Mouse (Mus musculus) neural tube, embryonic 13.5 days (tissue): Measurements from ENCODE around the gene Nemf. TPM values are rescaled to one million over a fixed set of nuclear protein-coding genes. Genes with fewer than 3 reads are reported as not detected.
A peak's percentile ranks its signal among the peaks of the same experiment; 100 is the strongest.
"Not testable (repeated sequence)": the region's sequence is repeated elsewhere in the genome, so short reads cannot be mapped to it uniquely, and the experiment has no call there.

Experiments
- ATAC-seq: fragments of 200-750 bp; cut with Nextera tagmentation; 2 replicates; pipeline ENCODE4 v1.8.0; 2017; ENCODE audit warnings: low read depth, mild to moderate bottlenecking, moderate TSS enrichment, moderate library complexity
- H3K27ac ChIP-seq: fragments of 300-500 bp; sonication (generic); replicated peaks from 2 replicates; pipeline ENCODE4 v1.5.1; 2015; ENCODE audit warnings: moderate library complexity, mild to moderate bottlenecking, inconsistent platforms
- H3K27me3 ChIP-seq: fragments of 300-500 bp; sonication (generic); 2 replicates; pipeline ENCODE4 v1.6.1; 2015; ENCODE audit warnings: mild to moderate bottlenecking, inconsistent platforms
- H3K36me3 ChIP-seq: fragments of 300-500 bp; sonication (generic); 2 replicates; pipeline ENCODE4 v1.6.1; 2015; ENCODE audit warnings: mild to moderate bottlenecking, inconsistent platforms
- H3K4me1 ChIP-seq: fragments of 300-500 bp; sonication (generic); replicated peaks from 2 replicates; pipeline ENCODE4 v1.6.1; 2015; ENCODE audit warnings: inconsistent platforms
- H3K4me2 ChIP-seq: fragments of 300-500 bp; sonication (generic); 2 replicates; pipeline ENCODE4 v1.6.1; 2015; ENCODE audit warnings: inconsistent platforms, mild to moderate bottlenecking, moderate library complexity
- H3K4me3 ChIP-seq: fragments of 300-500 bp; sonication (generic); 2 replicates; pipeline ENCODE4 v1.5.1; 2015; ENCODE audit warnings: mild to moderate bottlenecking, inconsistent platforms
- H3K9ac ChIP-seq: fragments of 300-500 bp; sonication (generic); 2 replicates; pipeline ENCODE4 v1.6.1; 2015; ENCODE audit warnings: moderate library complexity, mild to moderate bottlenecking, inconsistent platforms
- H3K9me3 ChIP-seq: fragments of 300-500 bp; sonication (generic); 2 replicates; pipeline ENCODE4 v1.6.1; 2016; ENCODE audit warnings: inconsistent platforms
- WGBS: fragments of 180-500 bp; shearing (Covaris S2); methylation state at CpG from one replicate; pipeline ENCODE4 v1.1.7; 2015; 5-methylcytosine and 5-hydroxymethylcytosine counted together
- polyA plus RNA-seq: library from polyadenylated mRNA; unstranded; fragments of >200 nt; fragmentation: Nextera tagmentation; extraction: Ambion mirVana; gene quantifications from 2 replicates; pipeline ENCODE4 v1.2.1, GENCODE M21; 2015

The Nemf gene
- polyA plus RNA-seq: 96.5 and 100 TPM in 2 replicates

DNA sequence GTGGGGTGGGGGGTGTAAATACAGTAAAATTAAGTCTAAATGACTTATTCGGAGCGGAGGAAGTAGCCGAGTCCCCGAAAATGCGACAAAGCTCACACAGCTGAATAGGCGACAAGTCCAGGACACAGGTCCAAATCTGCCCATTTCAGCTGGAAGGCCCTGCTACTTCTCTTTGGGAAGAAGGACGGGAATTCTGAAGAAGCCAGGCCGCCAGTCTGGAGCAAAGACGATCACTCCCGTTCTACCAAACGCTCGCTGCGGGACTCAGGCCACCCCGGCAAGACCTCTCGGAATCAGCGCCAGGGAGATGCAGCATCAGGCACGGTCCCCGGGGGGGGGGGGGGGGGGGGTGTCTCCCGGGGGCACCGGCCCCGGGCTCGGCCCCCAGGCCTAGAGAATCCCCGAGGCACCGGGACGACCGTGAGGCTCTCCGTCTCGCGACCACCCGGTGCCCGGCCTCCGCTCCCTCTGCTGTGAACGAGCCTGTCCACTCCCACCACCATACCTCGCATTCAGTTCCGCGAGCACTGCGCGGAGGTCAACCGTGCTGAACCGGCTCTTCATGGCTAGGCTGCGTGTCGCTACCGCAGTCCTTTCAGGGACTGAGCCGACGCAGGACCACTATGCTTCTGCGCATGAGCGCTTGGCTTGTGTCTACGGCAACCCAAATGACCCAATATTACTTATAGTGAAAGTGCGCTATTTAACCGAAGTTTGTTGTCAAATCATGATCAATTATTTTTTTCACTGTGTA, at the start of gene Nemf:
TSS of gene Nemf (minus strand) at position 620 of the 754 bp plus-strand sequence.
- peak; percentile 42 for ATAC-seq
- WGBS: 1% methylated on average over 40 of the region's 50 CpGs
- Histone ChIP-seq H3K4me1 (peaks cover 18% of the 10 kb centered on the region), H3K9me3 (no peaks in the 10 kb centered on the region), H3K36me3 (peaks cover 26% of the 10 kb centered on the region), H3K4me2 (peak within 1 kb of the TSS; percentile 82), H3K4me3 (peak within 1 kb of the TSS; percentile 79), H3K27me3 (no peaks in the 10 kb centered on the region), H3K27ac (peak within 1 kb of the TSS; percentile 84), H3K9ac (peak within 1 kb of the TSS; percentile 96)

DNA sequence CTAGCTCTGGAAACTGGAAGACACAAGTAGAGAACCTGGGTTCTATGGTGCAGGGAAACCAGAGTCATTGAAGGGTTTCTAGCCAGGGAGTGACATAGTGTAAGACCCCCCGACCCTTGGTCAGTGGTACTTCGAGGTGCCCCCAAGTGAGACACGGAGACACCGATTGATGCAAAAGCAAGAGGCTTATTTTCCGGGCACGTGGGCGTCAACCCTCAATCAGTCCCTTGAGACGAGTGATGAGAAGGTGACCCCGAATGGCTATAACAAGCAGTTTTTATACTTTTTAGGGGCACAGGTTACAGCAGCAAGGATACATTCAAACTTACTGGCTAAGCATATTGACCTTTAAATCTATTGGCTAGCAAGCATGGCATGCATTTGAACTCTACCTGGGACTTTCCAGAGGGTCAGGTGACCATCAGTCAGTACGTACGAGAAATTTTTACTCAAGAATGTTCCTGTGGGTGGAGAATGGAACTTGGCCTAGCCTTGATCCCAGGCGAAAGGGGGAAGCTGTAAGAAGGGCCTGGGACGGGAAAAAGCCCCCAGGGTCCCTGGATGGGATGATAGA, 45.7 kb upstream of the Nemf start:
- H3K27me3 ChIP-seq: no peaks in the 10 kb centered on the region
- no peak overlapping the region for H3K9ac ChIP-seq
- no peaks in the 10 kb centered on the region for H3K4me1 ChIP-seq
- no peak for ATAC-seq
- H3K4me3 ChIP-seq: no peak overlapping the region
- H3K36me3 ChIP-seq: no peaks in the 10 kb centered on the region
- no peak overlapping the region for H3K4me2 ChIP-seq
- no peak overlapping the region for H3K27ac ChIP-seq
- whole genome bisulfite sequencing: 89% methylated on average over 13 of the region's 13 CpGs
- no peaks in the 10 kb centered on the region for H3K9me3 ChIP-seq

DNA sequence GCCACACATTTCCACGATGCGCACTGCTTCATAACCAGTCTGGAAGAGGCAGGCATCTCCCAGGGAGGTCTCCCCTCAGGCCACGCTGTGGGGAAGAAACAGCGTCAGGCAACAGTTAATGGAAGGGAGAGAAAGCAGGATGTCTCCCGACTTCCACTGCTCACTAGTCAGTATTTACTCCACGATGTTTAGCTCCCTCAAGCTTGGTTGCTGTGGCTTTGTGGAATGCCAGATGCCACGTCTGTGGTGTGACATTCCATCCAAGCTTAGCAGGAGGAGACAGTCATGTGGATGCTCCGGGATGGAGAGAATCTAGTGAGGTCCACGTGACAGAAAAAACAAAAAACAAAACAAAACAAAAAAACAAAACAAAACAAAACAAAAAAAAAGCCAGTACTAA, 45.1 kb upstream of the Nemf start:
- H3K36me3 ChIP-seq: no peaks in the 10 kb centered on the region
- no peaks in the 10 kb centered on the region for H3K9me3 ChIP-seq
- no peak overlapping the region for H3K4me2 ChIP-seq
- H3K4me3 ChIP-seq: no peak overlapping the region
- WGBS: 68% methylated on average over 9 of the region's 9 CpGs
- no peaks in the 10 kb centered on the region for H3K4me1 ChIP-seq
- no peak overlapping the region for H3K9ac ChIP-seq
- ATAC-seq: no peak
- no peaks in the 10 kb centered on the region for H3K27me3 ChIP-seq
- H3K27ac ChIP-seq: no peak overlapping the region

DNA sequence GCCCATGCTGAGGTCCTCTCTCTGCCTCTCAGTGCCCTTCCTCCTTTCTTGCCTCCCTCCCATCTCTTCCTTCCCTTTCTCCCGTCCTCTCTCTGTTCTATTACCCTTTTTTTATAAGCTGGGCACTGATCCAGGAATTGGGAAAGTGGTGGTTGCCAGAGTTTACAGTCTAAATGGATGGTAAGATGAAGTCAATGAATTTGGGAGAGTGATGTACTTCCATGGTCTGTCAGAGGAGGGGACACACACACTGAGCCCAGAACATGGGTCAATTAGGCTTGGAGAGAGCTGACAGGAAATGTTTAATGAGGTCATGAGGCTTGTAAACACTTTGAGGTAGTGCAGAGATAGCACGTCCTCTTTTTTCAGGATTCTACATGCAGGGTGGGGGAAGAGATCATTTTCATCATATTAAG, 43.9 kb upstream of the Nemf start:
- no peaks in the 10 kb centered on the region for H3K9me3 ChIP-seq
- no peaks in the 10 kb centered on the region for H3K4me1 ChIP-seq
- H3K36me3 ChIP-seq: no peaks in the 10 kb centered on the region
- no peak overlapping the region for H3K4me2 ChIP-seq
- H3K27ac ChIP-seq: no peak overlapping the region
- 32% methylated on average over 2 of the region's 2 CpGs for WGBS
- no peaks in the 10 kb centered on the region for H3K27me3 ChIP-seq
- H3K9ac ChIP-seq: no peak overlapping the region
- no peak overlapping the region for H3K4me3 ChIP-seq
- no peak for ATAC-seq

DNA sequence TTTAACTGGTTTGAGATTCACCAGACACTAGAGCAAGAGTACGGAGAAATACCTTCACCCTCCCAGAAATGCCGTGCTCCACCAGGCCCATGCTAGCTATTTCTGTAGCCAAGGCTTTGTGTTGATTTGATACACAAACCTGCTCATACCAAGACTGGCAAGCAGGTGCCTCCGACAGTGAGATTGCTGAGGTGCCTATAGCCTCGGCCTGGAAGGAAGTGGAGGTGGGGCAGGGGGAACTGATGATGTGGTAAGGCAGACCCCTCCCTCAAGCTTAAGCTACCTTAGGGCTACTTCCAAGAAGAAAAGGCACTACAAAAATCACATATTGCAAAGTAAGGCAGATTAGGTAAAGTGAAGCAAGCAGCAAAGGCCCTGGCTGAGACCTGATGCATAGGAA, 43.4 kb upstream of the Nemf start:
- 81% methylated on average over 4 of the region's 4 CpGs for WGBS
- no peak overlapping the region for H3K4me2 ChIP-seq
- H3K9me3 ChIP-seq: no peaks in the 10 kb centered on the region
- no peak overlapping the region for H3K27ac ChIP-seq
- no peak for ATAC-seq
- H3K9ac ChIP-seq: no peak overlapping the region
- H3K4me3 ChIP-seq: no peak overlapping the region
- H3K4me1 ChIP-seq: no peaks in the 10 kb centered on the region
- H3K36me3 ChIP-seq: no peaks in the 10 kb centered on the region
- H3K27me3 ChIP-seq: no peaks in the 10 kb centered on the region

DNA sequence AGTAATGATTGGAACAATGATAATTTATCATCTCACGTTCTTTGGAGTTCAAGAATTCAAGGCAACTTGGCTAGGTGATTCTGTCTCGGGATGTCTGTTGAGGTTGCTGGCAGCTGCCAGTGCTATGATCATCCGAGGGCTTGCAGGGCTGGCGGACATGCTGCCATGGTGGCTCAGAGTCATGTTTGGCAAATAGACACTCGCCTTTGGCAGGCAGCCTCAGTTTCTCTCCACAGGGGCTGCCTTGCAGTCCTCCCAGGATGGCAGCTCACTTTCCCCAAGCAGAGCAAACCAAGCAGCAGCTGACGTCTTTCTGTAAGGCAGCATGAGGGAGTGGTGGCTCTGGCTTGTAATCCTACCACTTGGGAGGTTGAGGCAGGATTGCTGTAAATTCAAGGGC, 37.5 kb upstream of the Nemf start:
- no peaks in the 10 kb centered on the region for H3K36me3 ChIP-seq

DNA sequence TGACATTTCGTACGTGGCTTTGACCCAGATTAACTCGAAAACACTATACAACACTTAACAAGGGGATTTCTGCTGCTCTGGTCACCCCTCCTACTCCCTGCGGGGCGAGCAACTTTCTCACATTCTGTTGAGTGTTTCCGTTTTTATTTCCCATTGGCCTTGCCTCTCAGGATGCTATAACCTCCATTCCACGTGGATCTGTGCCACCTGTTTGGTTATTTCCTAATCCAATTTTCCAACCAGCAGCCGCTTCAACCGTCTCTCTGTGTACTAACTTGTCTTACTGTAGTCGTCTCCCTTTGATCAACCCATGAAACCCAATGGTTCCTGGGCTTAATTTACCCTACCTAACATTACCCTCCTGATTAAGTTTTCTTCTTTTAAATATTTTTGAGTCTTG, 36.1 kb upstream of the Nemf start:
- no peaks in the 10 kb centered on the region for H3K27me3 ChIP-seq
- H3K9ac ChIP-seq: no peak overlapping the region
- H3K4me3 ChIP-seq: no peak overlapping the region
- WGBS: 85% methylated on average over 10 of the region's 10 CpGs
- H3K36me3 ChIP-seq: no peaks in the 10 kb centered on the region
- H3K9me3 ChIP-seq: no peaks in the 10 kb centered on the region
- no peak overlapping the region for H3K4me2 ChIP-seq
- H3K27ac ChIP-seq: no peak overlapping the region
- H3K4me1 ChIP-seq: no peaks in the 10 kb centered on the region
- no peak for ATAC-seq

More for the DNA sequence above, 37.5 kb upstream of the Nemf start:
- Histone ChIP-seq H3K9ac (no peak overlapping the region), H3K4me3 (no peak overlapping the region), H3K27me3 (no peaks in the 10 kb centered on the region), H3K27ac (no peak overlapping the region), H3K4me1 (no peaks in the 10 kb centered on the region), H3K4me2 (no peak overlapping the region), H3K9me3 (no peaks in the 10 kb centered on the region)
- ATAC-seq: no peak
- 88% methylated on average over 6 of the region's 6 CpGs for WGBS

DNA sequence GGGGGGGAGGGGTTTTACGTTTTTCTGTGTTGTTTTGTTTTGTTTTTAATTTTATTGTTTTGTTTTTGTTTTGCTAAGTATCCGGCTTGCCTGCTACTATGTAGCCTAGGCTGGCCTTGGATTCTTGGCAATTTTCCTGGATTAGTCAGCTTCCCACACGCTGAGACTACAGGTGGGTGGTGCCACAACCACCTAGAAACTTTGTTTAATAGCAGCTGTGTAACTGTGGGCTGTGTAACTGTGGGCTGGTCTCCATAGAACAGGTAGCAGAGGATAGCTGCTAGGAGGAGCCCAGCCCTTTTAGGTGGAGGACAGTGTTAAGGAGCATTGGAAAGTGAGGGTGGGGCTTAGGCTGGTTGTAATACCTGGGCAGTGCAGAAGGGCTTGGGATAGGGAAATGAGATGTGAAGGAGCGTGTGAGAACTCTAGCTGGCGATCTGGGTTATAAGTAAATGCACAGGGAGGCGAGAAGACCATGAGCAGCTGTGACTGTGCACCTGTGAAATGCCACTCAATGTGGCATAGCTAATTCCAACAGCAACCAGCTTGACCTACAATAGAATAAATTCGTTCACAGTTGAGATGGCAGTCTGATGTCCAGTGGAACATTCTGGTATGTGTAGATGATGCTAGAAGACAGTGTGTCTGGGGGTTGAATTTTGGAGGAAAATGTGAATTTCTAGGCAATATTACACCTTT, 33.2 kb upstream of the Nemf start:
- Histone ChIP-seq H3K4me1 (no peaks in the 10 kb centered on the region), H3K9me3 (no peaks in the 10 kb centered on the region), H3K4me3 (no peak overlapping the region), H3K9ac (no peak overlapping the region), H3K27me3 (no peaks in the 10 kb centered on the region), H3K4me2 (no peak overlapping the region), H3K36me3 (no peaks in the 10 kb centered on the region), H3K27ac (no peak overlapping the region)
- no peak for ATAC-seq
- WGBS: 80% methylated on average over 7 of the region's 7 CpGs

DNA sequence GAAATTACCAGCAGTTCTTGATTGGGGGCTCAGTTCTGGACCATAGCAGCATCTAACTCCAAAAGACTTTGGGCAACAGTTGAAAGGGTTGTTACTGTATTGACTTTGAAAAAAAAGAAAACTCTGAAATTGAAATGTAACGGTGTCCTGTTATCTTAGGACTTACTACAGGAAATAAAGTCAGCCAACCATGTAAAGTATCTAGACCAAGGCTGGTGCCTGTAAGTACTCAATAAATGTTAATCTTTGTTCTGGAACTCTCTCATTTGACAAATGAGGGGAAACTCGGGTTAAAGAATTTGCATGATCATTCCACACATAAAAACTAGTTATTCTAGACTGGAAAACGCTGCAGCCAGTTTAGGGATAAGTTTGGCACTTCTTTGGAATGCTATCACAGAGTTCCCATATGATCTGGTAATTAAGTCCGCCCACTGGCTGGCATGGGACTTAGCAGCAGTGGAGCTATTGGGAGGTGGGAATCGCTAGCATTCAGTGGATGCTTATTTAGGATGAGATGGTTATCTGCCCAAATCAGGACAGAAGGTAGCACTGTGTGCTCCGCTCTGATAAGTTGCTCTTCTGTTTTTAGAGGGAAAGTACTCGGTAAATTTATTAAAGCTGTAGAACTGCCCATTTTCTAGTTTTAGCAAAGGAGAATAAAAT, 32.4 kb upstream of the Nemf start:
- H3K9ac ChIP-seq: no peak overlapping the region
- no peaks in the 10 kb centered on the region for H3K9me3 ChIP-seq
- WGBS: 78% methylated on average over 7 of the region's 7 CpGs
- H3K27ac ChIP-seq: no peak overlapping the region
- no peak overlapping the region for H3K4me2 ChIP-seq
- H3K27me3 ChIP-seq: no peaks in the 10 kb centered on the region
- no peak overlapping the region for H3K4me3 ChIP-seq
- no peaks in the 10 kb centered on the region for H3K36me3 ChIP-seq
- H3K4me1 ChIP-seq: no peaks in the 10 kb centered on the region
- ATAC-seq: no peak

DNA sequence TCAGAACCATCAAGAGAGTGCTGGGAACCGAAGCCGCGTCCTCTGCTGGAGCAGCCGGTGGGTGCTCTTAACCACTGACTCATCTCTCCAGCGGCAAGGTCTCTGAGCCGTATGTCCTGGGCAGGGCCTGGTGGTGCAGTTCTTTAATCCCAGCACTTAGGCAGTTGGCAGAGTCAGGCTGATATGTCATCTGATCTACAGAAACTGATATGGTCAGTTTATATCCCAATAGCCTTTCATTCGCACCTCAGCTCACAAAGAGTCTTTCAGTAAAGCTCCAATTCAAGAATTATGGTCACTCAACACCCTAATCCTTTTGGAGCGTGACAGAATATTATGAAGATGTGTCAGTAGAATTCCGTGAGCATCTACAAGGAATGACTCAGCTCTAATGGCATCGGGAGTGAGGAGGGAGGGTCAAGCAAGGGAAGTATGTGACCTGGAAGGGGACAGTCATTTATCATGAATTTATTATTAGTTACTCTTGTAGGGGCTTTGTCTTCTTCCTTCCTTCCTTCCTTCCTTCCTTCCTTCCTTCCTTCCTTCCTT, 31.4 kb upstream of the Nemf start:
- Histone ChIP-seq H3K9ac (no peak overlapping the region), H3K27me3 (no peaks in the 10 kb centered on the region), H3K4me3 (no peak overlapping the region), H3K9me3 (no peaks in the 10 kb centered on the region), H3K4me2 (no peak overlapping the region), H3K27ac (no peak overlapping the region), H3K36me3 (no peaks in the 10 kb centered on the region), H3K4me1 (no peaks in the 10 kb centered on the region)
- no peak for ATAC-seq
- 93% methylated on average over 10 of the region's 10 CpGs for WGBS

DNA sequence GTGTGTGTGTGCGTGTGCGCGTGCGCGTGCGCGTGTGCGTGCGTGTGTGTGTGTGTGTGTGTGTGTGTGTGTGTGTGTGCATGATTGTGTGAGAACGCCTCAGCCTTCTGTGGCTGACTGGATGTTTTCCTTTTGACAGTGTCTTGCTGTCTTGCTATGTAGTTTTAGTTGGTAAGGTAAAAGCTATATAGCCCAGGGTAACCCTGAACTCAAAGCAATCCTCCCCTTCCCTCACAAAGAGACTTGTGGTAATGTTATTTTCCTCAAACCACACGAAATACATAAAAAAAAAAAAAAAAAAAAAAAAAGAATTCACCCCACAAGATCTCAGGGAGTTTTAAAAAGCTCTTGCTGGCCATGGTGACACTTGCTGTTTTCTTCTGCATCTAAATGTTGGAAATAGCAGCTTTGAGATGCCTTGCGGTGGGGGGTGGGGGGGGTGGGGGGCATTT, 29.3 kb upstream of the Nemf start:
- H3K4me1 ChIP-seq, H3K36me3 ChIP-seq, H3K9ac ChIP-seq, H3K27me3 ChIP-seq, H3K27ac ChIP-seq, H3K4me3 ChIP-seq, H3K4me2 ChIP-seq, ATAC-seq, H3K9me3 ChIP-seq: not testable (repeated sequence)
- 81% methylated on average over 10 of the region's 12 CpGs for WGBS
